Comparison of ENCODE assay signal across 10 mouse cellular contexts in the genomic region with DNA sequence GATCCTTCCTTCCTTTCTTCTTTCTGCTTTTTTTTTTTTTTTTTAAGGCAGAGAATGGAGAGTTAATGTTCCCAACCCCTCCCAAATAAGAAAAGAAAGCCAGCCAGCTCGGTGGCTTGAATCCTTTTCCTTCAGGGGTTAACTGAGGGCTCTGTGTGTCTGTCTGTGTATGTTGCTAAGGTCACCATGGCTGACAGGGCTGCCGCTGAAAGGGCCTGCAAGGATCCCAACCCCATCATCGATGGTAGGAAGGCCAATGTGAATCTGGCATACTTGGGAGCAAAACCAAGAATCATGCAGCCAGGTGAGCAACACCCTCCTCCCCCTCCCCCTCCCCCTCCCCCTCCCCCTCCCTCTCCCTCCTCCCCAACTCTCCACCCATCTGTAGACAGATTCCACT. TPM values are rescaled to one million over a fixed set of nuclear protein-coding genes. Genes with fewer than 3 reads are reported as not detected.
DNase-seq lines count a peak whose midpoint lies in the region; ATAC-seq and TF ChIP-seq lines count a peak whose summit lies in the region.
"Had no signal": no experiment of that assay in that cellular context is flagged by ENCODE, and none has a peak within 500 bp of the region (broad histone marks: within the 10 kb centered on the region; RNA-seq: fewer than 3 reads in every experiment).

No protein-coding gene starts in this region.

- no peaks in the 10 kb centered on the region for H3K27me3 ChIP-seq in heart, postnatal 0 days (ENCODE audit: control insufficient read depth, insufficient read depth, low read length)
- no peaks in the 10 kb centered on the region for H3K27me3 ChIP-seq in midbrain, embryonic 11.5 days (ENCODE audit: control insufficient read depth, insufficient read depth, low read length)

- H3K4me2 ChIP-seq in heart, postnatal 0 days (ENCODE audit: low read depth, low read length) = peak overlapping the region; percentile 64
- H3K4me2 ChIP-seq in midbrain, embryonic 11.5 days = peak overlapping the region; percentile 79

- TF ChIP-seq EP300 in heart, postnatal 0 days (IDR thresholded peaks at IDR 0.05; ENCODE audit: low read depth) = no peak

- peak overlapping the region; percentile 94 for H3K4me3 ChIP-seq in cortical plate, adult 2 months (ENCODE audit: insufficient read depth, low read length)
- H3K4me3 ChIP-seq in heart, postnatal 0 days (ENCODE audit: low read depth, low read length) = peak overlapping the region; percentile 67
- peak overlapping the region; percentile 78 for H3K4me3 ChIP-seq in midbrain, embryonic 11.5 days (ENCODE audit: low read depth, low read length)

- peak overlapping the region; percentile 95 for H3K9ac ChIP-seq in heart, postnatal 0 days (replicated peaks; ENCODE audit: low read depth, low read length)
- peak overlapping the region; percentile 83 for H3K9ac ChIP-seq in midbrain, embryonic 11.5 days (ENCODE audit: low read length)

- peak overlapping the region; percentile 37 for H3K27ac ChIP-seq in cortical plate, adult 2 months (ENCODE audit: insufficient read depth, low read length)
- H3K27ac ChIP-seq in heart, postnatal 0 days (ENCODE audit: low read depth) = peak overlapping the region; percentile 99
- no peak overlapping the region for H3K27ac ChIP-seq in midbrain, embryonic 11.5 days (ENCODE audit: low read depth, low read length)

- peak; percentile 9; the same call in 1 of the 2 replicates for ATAC-seq in heart, postnatal 0 days (ENCODE audit: insufficient read depth, low read depth)
- ATAC-seq in midbrain, embryonic 11.5 days (ENCODE audit: low FRiP score) = no peak

- 10% methylated on average over 3 of the region's 3 CpGs for WGBS in heart, postnatal 0 days
- 4% methylated on average over 3 of the region's 3 CpGs for WGBS in midbrain, embryonic 11.5 days

- H3K9me3 ChIP-seq in heart, postnatal 0 days (replicated peaks; ENCODE audit: control insufficient read depth, low read length) = no peaks in the 10 kb centered on the region
- H3K9me3 ChIP-seq in midbrain, embryonic 11.5 days (ENCODE audit: control insufficient read depth, low read length) = no peaks in the 10 kb centered on the region

- TF ChIP-seq CTCF in cortical plate, adult 2 months (IDR thresholded peaks at IDR 0.05; ENCODE audit: extremely low read depth, insufficient read depth, low read length) = no peak
- no peak for TF ChIP-seq CTCF in heart, postnatal 0 days (IDR thresholded peaks at IDR 0.05; ENCODE audit: low read depth)

- peaks cover 2% of the 10 kb centered on the region for H3K4me1 ChIP-seq in cortical plate, adult 2 months (ENCODE audit: control insufficient read depth, insufficient read depth, low read length)
- H3K4me1 ChIP-seq in heart, postnatal 0 days (ENCODE audit: control insufficient read depth, insufficient read depth) = no peaks in the 10 kb centered on the region
- peaks cover 4% of the 10 kb centered on the region; the same call in 1 of the 2 replicates for H3K4me1 ChIP-seq in midbrain, embryonic 11.5 days (ENCODE audit: control insufficient read depth, insufficient read depth, low read length)

- peaks cover 6% of the 10 kb centered on the region for H3K36me3 ChIP-seq in heart, postnatal 0 days (replicated peaks; ENCODE audit: control insufficient read depth, insufficient read depth, low read length)
- no peaks in the 10 kb centered on the region for H3K36me3 ChIP-seq in midbrain, embryonic 11.5 days (ENCODE audit: control insufficient read depth, insufficient read depth, low read length)

- DNase-seq in heart, adult 11 months = peak; percentile 94
- no peak for DNase-seq in heart, adult 9 months (ENCODE audit: low spot score in 2 of 2)
- peak; percentile 49 for DNase-seq in heart, postnatal 0 days (ENCODE audit: low spot score)
- DNase-seq in midbrain, embryonic 11.5 days (ENCODE audit: low spot score, missing footprints) = no peak
- no peak for DNase-seq in right cerebral cortex, postnatal 36 days (ENCODE audit: low spot score in 2 of 2)
- no peak for DNase-seq in adrenal gland, postnatal 36 days
- no peak for DNase-seq in left cerebral cortex, adult 9 months (ENCODE audit: low spot score in 2 of 2)
- DNase-seq: gastrocnemius, postnatal 10 days; left cerebral cortex, postnatal 4 days had no signal

- TF ChIP-seq POLR2A in cortical plate, adult 2 months (IDR thresholded peaks at IDR 0.05; ENCODE audit: extremely low read depth, insufficient read depth, low read length) = no peak

RNA-seq across cellular contexts. Expression of a gene that starts 1.9 kb away (rescaled TPM):
- polyA plus RNA-seq in cortical plate, adult 2 months (2012; rRNA removed) = 15.4 and 16.5 TPM in 2 replicates
- 506 and 538 TPM in 2 replicates for total RNA-seq in heart, postnatal 0 days (2014; rRNA removed; ENCODE audit: low replicate concordance)
- polyA plus RNA-seq in heart, postnatal 0 days (2015; fragmentation: Nextera tagmentation; extraction: Ambion mirVana) = 60.0 and 69.7 TPM in 2 replicates
- polyA plus RNA-seq in midbrain, embryonic 11.5 days (2014; fragmentation: Nextera tagmentation; extraction: Ambion mirVana) = 3.9 and 4.8 TPM in 2 replicates
- 10 to 100 TPM; 11.6 to 13.1 TPM for total RNA-seq in adrenal gland, postnatal 36 days (2021)

Comparison
In these comparisons a context has a peak if more than half of its experiments do, and no peak if none do; other contexts are left out.
1. DNase-seq: peak in heart, adult 11 months (single experiment) and heart, postnatal 0 days (single experiment); none in heart, adult 9 months (0 of 2), midbrain, embryonic 11.5 days (single experiment), right cerebral cortex, postnatal 36 days (0 of 2), adrenal gland, postnatal 36 days (0 of 2) and left cerebral cortex, adult 9 months (0 of 2).
2. Peak in every context shown above with its lines, with median percentiles within 50 percentile points of each other: H3K4me3 ChIP-seq.